Mouse (Mus musculus) MEL (cell line): Measurements from ENCODE around the gene P2ry6. TPM values are rescaled to one million over a fixed set of nuclear protein-coding genes. Genes with fewer than 3 reads are reported as not detected.

Source experiments
- DNase-seq: peaks from one replicate; pipeline ENCODE4 v3.0.0; 2011; ENCODE audit warnings: low read depth, low spot score
- H3K27ac ChIP-seq: 2 replicates; pipeline ENCODE4 v1.5.1; 2012; ENCODE audit warnings: low read depth, mild to moderate bottlenecking, control low read depth, low read length, moderate library complexity; ENCODE audit not compliant: control insufficient read depth
- H3K27me3 ChIP-seq, 2 experiments: fragments of 150-350 bp in 1 of 2; sonication (generic) in 1 of 2; 2 replicates each; pipeline ENCODE4 v1.6.1; 2012; ENCODE audit warnings: low read length in 2 of 2, mild to moderate bottlenecking in 2 of 2, improper control_type of control experiment in 1 of 2, moderate library complexity in 1 of 2; ENCODE audit not compliant: insufficient read depth in 2 of 2, control insufficient read depth in 1 of 2
- H3K36me3 ChIP-seq, 2 experiments: 2 replicates each; pipeline ENCODE4 v1.6.1; 2012 to 2014; ENCODE audit warnings: low read length in 2 of 2, improper control_type of control experiment in 1 of 2, inconsistent platforms in 1 of 2, mild to moderate bottlenecking in 1 of 2; ENCODE audit not compliant: insufficient read depth in 2 of 2, control insufficient read depth in 1 of 2
- H3K4me1 ChIP-seq, 2 experiments: fragments of 150-350 bp in 1 of 2; sonication (generic) in 1 of 2; 2 replicates each; pipeline ENCODE4 v1.6.1; 2012; ENCODE audit warnings: low read length in 2 of 2, improper control_type of control experiment in 1 of 2, mild to moderate bottlenecking in 1 of 2; ENCODE audit not compliant: insufficient read depth in 2 of 2, control insufficient read depth in 1 of 2
- H3K4me3 ChIP-seq, 2 experiments: fragments of 150-350 bp in 1 of 2; sonication (generic) in 1 of 2; 2 replicates each; pipeline ENCODE4 v1.5.1; 2012; ENCODE audit warnings: low read depth in 2 of 2, low read length in 2 of 2, mild to moderate bottlenecking in 2 of 2, moderate library complexity in 2 of 2, control low read depth in 1 of 2, improper control_type of control experiment in 1 of 2; ENCODE audit not compliant: control insufficient read depth in 1 of 2, insufficient read depth in 1 of 2
- H3K79me2 ChIP-seq: 2 replicates; pipeline ENCODE4 v1.6.1; 2012; ENCODE audit warnings: mild to moderate bottlenecking, low read length, moderate library complexity; ENCODE audit not compliant: control insufficient read depth, poor library complexity, insufficient read depth
- H3K9ac ChIP-seq: 2 replicates; pipeline ENCODE4 v1.6.1; 2012; ENCODE audit warnings: low read depth, mild to moderate bottlenecking, control low read depth, low read length, moderate library complexity; ENCODE audit not compliant: control insufficient read depth, poor library complexity, severe bottlenecking
- H3K9me3 ChIP-seq: fragments of 150-350 bp; sonication (generic); replicated peaks from 2 replicates; pipeline ENCODE4 v1.6.1; 2012; ENCODE audit warnings: mild to moderate bottlenecking, low read length, improper control_type of control experiment, moderate library complexity; ENCODE audit not compliant: insufficient read depth
- BHLHE40 ChIP-seq: IDR thresholded peaks from 2 replicates; pipeline ENCODE4 v1.6.1; 2012; ENCODE audit warnings: low read depth, mild to moderate bottlenecking, inconsistent platforms, low read length, improper control_type of control experiment, borderline replicate concordance
- CHD1 ChIP-seq: IDR thresholded peaks from 2 replicates; pipeline ENCODE4 v1.6.1; 2012; ENCODE audit warnings: low read depth, mild to moderate bottlenecking, inconsistent platforms, low read length, improper control_type of control experiment
- CHD2 ChIP-seq: IDR thresholded peaks from 2 replicates; pipeline ENCODE4 v1.6.1; 2011; ENCODE audit warnings: low read length, improper control_type of control experiment
- E2F4 ChIP-seq: IDR thresholded peaks from 2 replicates; pipeline ENCODE4 v1.6.1; 2011; ENCODE audit warnings: low read depth, low read length, improper control_type of control experiment, borderline replicate concordance
- EP300 ChIP-seq, 2 experiments: IDR thresholded peaks; 2 replicates each; pipeline ENCODE4 v1.6.1; 2011; ENCODE audit warnings: improper control_type of control experiment in 2 of 2, low read length in 2 of 2, low read depth in 1 of 2, mild to moderate bottlenecking in 1 of 2
- HCFC1 ChIP-seq: IDR thresholded peaks from 2 replicates; pipeline ENCODE4 v1.6.1; 2012; ENCODE audit warnings: low read depth, mild to moderate bottlenecking, inconsistent platforms, low read length, improper control_type of control experiment, moderate library complexity
- MAZ ChIP-seq: IDR thresholded peaks from 2 replicates; pipeline ENCODE4 v1.6.1; 2012; ENCODE audit warnings: low read depth, mild to moderate bottlenecking, inconsistent platforms, low read length, improper control_type of control experiment
- MYC ChIP-seq: IDR thresholded peaks from 2 replicates; pipeline ENCODE4 v1.6.1; 2011; ENCODE audit warnings: low read depth, mild to moderate bottlenecking, low read length, improper control_type of control experiment, moderate library complexity
- NELFE ChIP-seq: IDR thresholded peaks from 2 replicates; pipeline ENCODE4 v1.6.1; 2011; ENCODE audit warnings: low read depth, low read length, improper control_type of control experiment
- POLR2AphosphoS2 ChIP-seq: IDR thresholded peaks from 2 replicates; pipeline ENCODE4 v1.6.1; 2011; ENCODE audit warnings: low read length, improper control_type of control experiment
- POLR2AphosphoS5 ChIP-seq: IDR thresholded peaks from 2 replicates; pipeline ENCODE4 v1.6.1; 2012; ENCODE audit warnings: low read depth, borderline replicate concordance, mild to moderate bottlenecking, inconsistent platforms, low read length, moderate library complexity, mixed read lengths
- SIN3A ChIP-seq: IDR thresholded peaks from 2 replicates; pipeline ENCODE4 v1.6.1; 2012; ENCODE audit warnings: low read length, improper control_type of control experiment, inconsistent platforms
- SMC3 ChIP-seq: IDR thresholded peaks from 2 replicates; pipeline ENCODE4 v1.6.1; 2011; ENCODE audit warnings: low read depth, low read length, improper control_type of control experiment
- TAL1 ChIP-seq: IDR thresholded peaks from 2 replicates; pipeline ENCODE4 v1.6.1; 2012; ENCODE audit warnings: mild to moderate bottlenecking, inconsistent platforms, low read length, moderate library complexity, mixed read lengths
- TBP ChIP-seq: IDR thresholded peaks from 2 replicates; pipeline ENCODE4 v1.8.0; 2011; ENCODE audit warnings: low read depth, low read length, improper control_type of control experiment
- TCF12 ChIP-seq: IDR thresholded peaks from 2 replicates; pipeline ENCODE4 v1.6.1; 2014; ENCODE audit warnings: low read depth, mild to moderate bottlenecking, inconsistent platforms, low read length, improper control_type of control experiment, moderate library complexity
- ZMIZ1 ChIP-seq: IDR thresholded peaks from 2 replicates; pipeline ENCODE4 v1.6.1; 2012; ENCODE audit warnings: low read depth, mild to moderate bottlenecking, inconsistent platforms, low read length, improper control_type of control experiment, moderate library complexity
- polyA plus RNA-seq, 2 experiments: library from polyadenylated mRNA; stranded (reverse) in 1 of 2; unstranded in 1 of 2; fragments of >175 nt in 1 of 2; fragments of >200 nt in 1 of 2; gene quantifications; 2 replicates each; pipeline versions ENCODE4 v1.2.1 to v1.2.4; 2012; ENCODE audit warnings: low replicate concordance in 2 of 2, low read depth in 1 of 2; ENCODE audit not compliant: insufficient read length in 2 of 2, insufficient read depth in 1 of 2, missing spikeins in 1 of 2
- total RNA-seq: library from RNA; depleted of rRNA; stranded (reverse); fragments of 300-350 nt; gene quantifications from 2 replicates; pipeline ENCODE4 v1.2.3, GENCODE M21; 2012

The P2ry6 gene
- total and polyA plus RNA-seq, 3 experiments = not detected

GRCm38 (mm10) chr7:100906029-100906789 is 68.2 kb downstream of the P2ry6 start:
- H3K4me3 ChIP-seq = no peak overlapping the region
- no peaks in the 10 kb centered on the region for H3K36me3 ChIP-seq
- no peak for TF ChIP-seq SMC3
- TF ChIP-seq CHD1 = no peak
- TF ChIP-seq NELFE = no peak
- no peak overlapping the region for H3K27ac ChIP-seq
- H3K9ac ChIP-seq = no peak overlapping the region
- H3K27me3 ChIP-seq = no peaks in the 10 kb centered on the region
- no peaks in the 10 kb centered on the region for H3K4me1 ChIP-seq
- H3K9me3 ChIP-seq = no peaks in the 10 kb centered on the region
- DNase-seq = no peak
- no peaks in the 10 kb centered on the region for H3K79me2 ChIP-seq

- no peak overlapping the region for H3K4me3 ChIP-seq
- TF ChIP-seq MYC (no peak), ZMIZ1 (no peak), EP300 (IDR thresholded peaks at IDR 0.05; ENCODE audit: low read depth in 1 of 2, low read length in 2 of 2) (no peak), E2F4 (no peak), TCF12 (no peak), CHD2 (no peak), HCFC1 (no peak), POLR2AphosphoS2 (no peak)
Observed at GRCm38 (mm10) chr7:100905037-100905436, 69.4 kb downstream of the P2ry6 start.

GRCm38 (mm10) chr7:100904612-100905011 is 69.8 kb downstream of the P2ry6 start:
- no peaks in the 10 kb centered on the region for H3K27me3 ChIP-seq
- no peaks in the 10 kb centered on the region for H3K36me3 ChIP-seq
- no peak overlapping the region for H3K4me3 ChIP-seq
- no peaks in the 10 kb centered on the region for H3K9me3 ChIP-seq
- no peak for DNase-seq
- H3K27ac ChIP-seq = no peak overlapping the region
- H3K9ac ChIP-seq = no peak overlapping the region
- TF ChIP-seq NELFE (no peak), TCF12 (no peak), CHD2 (no peak), TAL1 (no peak), MYC (no peak), POLR2AphosphoS2 (no peak), SIN3A (no peak), HCFC1 (no peak), MAZ (no peak), POLR2AphosphoS5 (no peak), TBP (no peak), BHLHE40 (no peak)
- TF ChIP-seq, all 39 proteins: peak for 0
- Histone ChIP-seq H3K4me1 (no peaks in the 10 kb centered on the region), H3K79me2 (no peaks in the 10 kb centered on the region)

More at GRCm38 (mm10) chr7:100905037-100905436, 69.4 kb downstream of the P2ry6 start:
- Histone ChIP-seq H3K9ac (no peak overlapping the region), H3K27me3 (no peaks in the 10 kb centered on the region), H3K9me3 (no peaks in the 10 kb centered on the region), H3K4me1 (no peaks in the 10 kb centered on the region), H3K79me2 (no peaks in the 10 kb centered on the region), H3K36me3 (no peaks in the 10 kb centered on the region), H3K27ac (no peak overlapping the region)
- no peak for DNase-seq
